Mouse (Mus musculus) CD4-positive, CD25-positive, alpha-beta regulatory T cell (primary cell): Measurements from ENCODE around the gene Bub1b. TPM values are rescaled to one million over a fixed set of nuclear protein-coding genes. Genes with fewer than 3 reads are reported as not detected.

Source experiments
- polyA plus RNA-seq: library from polyadenylated mRNA; unstranded; fragments of 100-300 nt; shearing (Covaris generic); gene quantifications from one replicate; pipeline ENCODE4 v1.2.1, GENCODE M21; 2017

Bub1b gene
- 4.4 TPM for polyA plus RNA-seq

GRCm38 (mm10) chr2:118597673-118598568, at the start of gene Bub1b:
TSS of gene Bub1b (plus strand) at chr2:118598211.

GRCm38 (mm10) chr2:118549507-118550473, 48.2 kb upstream of the Bub1b start, which contains the start of gene Bmf:
TSS of gene Bmf (minus strand) at chr2:118549687.

GRCm38 (mm10) chr2:118662902-118663803, 65.1 kb downstream of the Bub1b start, which contains the start of gene Pak6:
TSS of gene Pak6 (plus strand) at chr2:118663303.

Other genes starting within 250 kb of the Bub1b start
- gene Gpr176, start 224.8 kb upstream of the Bub1b start, polyA plus RNA-seq = 0.06 TPM
- 8.6 TPM for gene Eif2ak4, start 209.6 kb upstream of the Bub1b start, polyA plus RNA-seq
- 308 TPM for gene Srp14, start 118.5 kb upstream of the Bub1b start, polyA plus RNA-seq
- 1.7 TPM for gene Bmf, start 48.5 kb upstream of the Bub1b start, polyA plus RNA-seq
- gene Pak6, start 65.1 kb downstream of the Bub1b start, polyA plus RNA-seq = 0.20 TPM
- gene Ankrd63, start 105.8 kb downstream of the Bub1b start, polyA plus RNA-seq = not detected
- gene Plcb2, start 130.2 kb downstream of the Bub1b start, polyA plus RNA-seq = 56.3 TPM
- gene Inafm2, start 147.5 kb downstream of the Bub1b start, polyA plus RNA-seq = 8.2 TPM
- gene Ccdc9b, start 164.4 kb downstream of the Bub1b start, polyA plus RNA-seq = 0.12 TPM
- gene Phgr1, start 174.6 kb downstream of the Bub1b start, polyA plus RNA-seq = not detected
- 0.12 TPM for gene Disp2, start 181.5 kb downstream of the Bub1b start, polyA plus RNA-seq
- 9.4 TPM for gene Knstrn, start 215.8 kb downstream of the Bub1b start, polyA plus RNA-seq